Mouse (Mus musculus): ENCODE results near the gene Bco1. TPM values are rescaled to one million over a fixed set of nuclear protein-coding genes. Genes with fewer than 3 reads are reported as not detected.

The Bco1 gene
- total RNA-seq, 2 experiments from 2014 or later: 0.49 to 2.3 TPM

GRCm38 (mm10) chr8:117087036-117087435 is 8.6 kb upstream of the Bco1 start:
- ATAC-seq (replicated peaks; ENCODE audit: poor library complexity, severe bottlenecking): peak; percentile 39; the same call in 1 of the 2 replicates

- no peak for ATAC-seq (replicated peaks; ENCODE audit: poor library complexity, severe bottlenecking)
Measured at GRCm38 (mm10) chr8:117089802-117090201, 5.9 kb upstream of the Bco1 start.

- no peak for ATAC-seq (replicated peaks; ENCODE audit: poor library complexity, severe bottlenecking)
Measured at GRCm38 (mm10) chr8:117094053-117094452, 1.6 kb upstream of the Bco1 start.

- no peak for ATAC-seq (replicated peaks; ENCODE audit: poor library complexity, severe bottlenecking)
Measured at GRCm38 (mm10) chr8:117097051-117097563, 1.5 kb downstream of the Bco1 start.

- no peak for ATAC-seq (replicated peaks; ENCODE audit: poor library complexity, severe bottlenecking)
Measured at GRCm38 (mm10) chr8:117097564-117098191, 2.0 kb downstream of the Bco1 start.

- ATAC-seq (replicated peaks; ENCODE audit: poor library complexity, severe bottlenecking): peak; percentile 92
Measured at GRCm38 (mm10) chr8:117107533-117107932, 11.9 kb downstream of the Bco1 start.

- no peak for ATAC-seq (replicated peaks; ENCODE audit: poor library complexity, severe bottlenecking)
Measured at GRCm38 (mm10) chr8:117109018-117109711, 13.5 kb downstream of the Bco1 start.

GRCm38 (mm10) chr8:117109801-117110390 is 14.2 kb downstream of the Bco1 start:
- ATAC-seq (replicated peaks; ENCODE audit: poor library complexity, severe bottlenecking): peak; percentile 67

- no peak for ATAC-seq (replicated peaks; ENCODE audit: poor library complexity, severe bottlenecking)
Measured at GRCm38 (mm10) chr8:117111641-117112040, 16.0 kb downstream of the Bco1 start.

GRCm38 (mm10) chr8:117112261-117112660 is 16.6 kb downstream of the Bco1 start:
- no peak for ATAC-seq (replicated peaks; ENCODE audit: poor library complexity, severe bottlenecking)

- ATAC-seq (replicated peaks; ENCODE audit: poor library complexity, severe bottlenecking): no peak
Measured at GRCm38 (mm10) chr8:117115094-117115493, 19.4 kb downstream of the Bco1 start.

GRCm38 (mm10) chr8:117115676-117116446 is 20.2 kb downstream of the Bco1 start:
- ATAC-seq (replicated peaks; ENCODE audit: poor library complexity, severe bottlenecking): no peak

- no peak for ATAC-seq (replicated peaks; ENCODE audit: poor library complexity, severe bottlenecking)
Measured at GRCm38 (mm10) chr8:117116534-117116933, 20.9 kb downstream of the Bco1 start.

- no peak for ATAC-seq (replicated peaks; ENCODE audit: poor library complexity, severe bottlenecking)
Measured at GRCm38 (mm10) chr8:117118409-117118808, 22.8 kb downstream of the Bco1 start.

GRCm38 (mm10) chr8:117121277-117121676 is 25.6 kb downstream of the Bco1 start:
- peak; percentile 83 for ATAC-seq (replicated peaks; ENCODE audit: poor library complexity, severe bottlenecking)

- no peak for ATAC-seq (replicated peaks; ENCODE audit: poor library complexity, severe bottlenecking)
Measured at GRCm38 (mm10) chr8:117123850-117124633, 28.4 kb downstream of the Bco1 start.

GRCm38 (mm10) chr8:117125854-117126253 is 30.2 kb downstream of the Bco1 start:
- ATAC-seq (replicated peaks; ENCODE audit: poor library complexity, severe bottlenecking): no peak

- ATAC-seq (replicated peaks; ENCODE audit: poor library complexity, severe bottlenecking): peak; percentile 35
Measured at GRCm38 (mm10) chr8:117126411-117126810, 30.8 kb downstream of the Bco1 start.

- peak; percentile 34 for ATAC-seq (replicated peaks; ENCODE audit: poor library complexity, severe bottlenecking)
Measured at GRCm38 (mm10) chr8:117127063-117127462, 31.4 kb downstream of the Bco1 start.

- peak; percentile 49 for ATAC-seq (replicated peaks; ENCODE audit: poor library complexity, severe bottlenecking)
Measured at GRCm38 (mm10) chr8:117133702-117134101, 38.0 kb downstream of the Bco1 start.
